Mouse (Mus musculus): ENCODE results near the gene Clca3a1. TPM values are rescaled to one million over a fixed set of nuclear protein-coding genes. Genes with fewer than 3 reads are reported as not detected.

Gene Clca3a1
- total RNA-seq, 4 experiments from 2014 or later = 0.66 to 1.3 (median 0.76) TPM

DNA sequence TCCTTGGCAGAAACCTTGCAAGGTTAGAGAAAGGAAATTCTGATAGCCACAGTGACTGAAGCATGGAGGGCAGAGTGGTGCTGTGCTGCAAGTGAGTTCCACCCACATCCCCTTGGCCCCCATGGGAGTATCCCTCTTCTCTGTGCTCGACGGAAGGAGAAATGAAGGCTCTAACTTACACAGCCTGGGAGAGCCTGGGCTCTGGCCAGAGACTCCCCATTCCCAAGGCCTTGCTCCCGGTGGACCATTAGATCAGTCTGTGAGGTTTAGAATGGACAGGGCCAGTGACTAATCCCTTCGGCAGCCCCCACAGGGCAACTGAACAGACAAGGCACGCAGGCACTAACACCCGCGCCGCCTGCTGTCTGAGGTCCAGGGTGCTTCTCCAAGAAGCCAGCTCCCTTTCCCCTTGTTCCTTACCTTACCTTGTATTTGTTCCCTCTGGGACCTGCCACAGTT lies 81.0 kb downstream of the Clca3a1 start:
- DNase-seq (ENCODE audit: low spot score) = no peak

Other genes starting within 250 kb of the Clca3a1 start
- gene Hs2st1, start 190.8 kb downstream of the Clca3a1 start, total RNA-seq (2022) = 1 to 10 TPM; 6.7 to 9.6 (median 7.6) TPM
- 100 to 1,000 TPM; 133 to 136 (median 134) TPM for gene Selenof, start 190.7 kb downstream of the Clca3a1 start, total RNA-seq (2022)
- gene Sh3glb1, start 40.6 kb downstream of the Clca3a1 start, total RNA-seq (2022) = 100 to 1,000 TPM; 329 to 372 (median 356) TPM
- under 1 TPM in 3 of 4 experiments, not detected in 1; 0.09 to 0.41 (median 0.20) TPM for gene Clca3a2, start 58.5 kb upstream of the Clca3a1 start, total RNA-seq (2022)
- not detected for gene Clca3b, start 88.4 kb upstream of the Clca3a1 start, total RNA-seq (2022)
- not detected for gene Clca4b, start 171.6 kb upstream of the Clca3a1 start, total RNA-seq (2022)
- gene Clca4a, start 214.1 kb upstream of the Clca3a1 start, total RNA-seq (2022) = not detected